Comparison of ENCODE assay signal across 28 mouse cellular contexts in the genomic region with DNA sequence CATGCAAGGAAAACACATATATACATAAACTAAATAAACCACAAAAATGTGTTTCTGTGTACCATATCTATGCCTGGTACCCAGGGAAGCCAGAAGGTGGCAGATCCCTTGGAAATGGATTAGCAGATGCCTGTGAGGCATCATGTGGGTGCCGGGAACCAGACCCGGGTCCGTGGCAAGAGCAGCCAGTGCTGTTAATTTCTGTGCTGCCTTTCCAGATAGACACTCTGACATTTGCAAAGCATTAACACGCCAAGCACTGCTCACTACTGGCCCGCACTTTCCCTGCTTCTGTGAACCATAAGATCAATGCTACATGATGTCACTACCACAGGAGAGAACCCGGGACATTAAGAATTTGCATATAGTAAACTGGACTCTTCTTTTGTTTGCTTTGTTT.
"Had no signal": no experiment of that assay in that cellular context is flagged by ENCODE, and none has a peak within 500 bp of the region (broad histone marks: within the 10 kb centered on the region; RNA-seq: fewer than 3 reads in every experiment).

No protein-coding gene starts in this region.

- DNase-seq: cerebellum, adult 2 months; cerebellum, adult 8-10 months; cerebellum, adult 9-10 months; cerebellum, adult 9-11 months; cerebellum, postnatal 10 days; cerebellum, postnatal 14 days; cerebellum, postnatal 25 days; cerebellum, postnatal 36 days; embryo, embryonic 11 days; forebrain, postnatal 0 days; gastrocnemius, adult 2 months; gastrocnemius, postnatal 10 days; gastrocnemius, postnatal 14 days; gastrocnemius, postnatal 25 days; gastrocnemius, postnatal 36 days; heart, adult 18-20 months; heart, adult 2 months had no signal

- H3K9ac ChIP-seq: embryonic facial prominence, embryonic 12.5 days; embryonic facial prominence, embryonic 13.5 days; embryonic facial prominence, embryonic 15.5 days; forebrain, embryonic 12.5 days; forebrain, embryonic 13.5 days; forebrain, embryonic 15.5 days; forebrain, postnatal 0 days had no signal

- H3K36me3 ChIP-seq: embryonic facial prominence, embryonic 13.5 days; embryonic facial prominence, embryonic 15.5 days had no signal

- H3K27ac ChIP-seq: embryonic facial prominence, embryonic 10.5 days; embryonic facial prominence, embryonic 12.5 days; embryonic facial prominence, embryonic 13.5 days; embryonic facial prominence, embryonic 15.5 days; forebrain, embryonic 10.5 days; forebrain, embryonic 12.5 days; forebrain, embryonic 13.5 days; forebrain, embryonic 15.5 days; gastrocnemius, adult 2 months; heart, adult 2 months had no signal

- H3K4me3 ChIP-seq: embryonic facial prominence, embryonic 10.5 days; embryonic facial prominence, embryonic 12.5 days; embryonic facial prominence, embryonic 13.5 days; embryonic facial prominence, embryonic 15.5 days; erythroblast, embryonic 14.5 days; forebrain, embryonic 10.5 days; forebrain, embryonic 12.5 days; forebrain, embryonic 13.5 days; forebrain, embryonic 15.5 days; gastrocnemius, adult 2 months; heart, adult 2 months had no signal

- H3K4me2 ChIP-seq: embryonic facial prominence, embryonic 12.5 days; embryonic facial prominence, embryonic 13.5 days; embryonic facial prominence, embryonic 15.5 days; forebrain, embryonic 12.5 days; forebrain, embryonic 13.5 days; forebrain, embryonic 15.5 days had no signal

- H3K4me1 ChIP-seq: embryonic facial prominence, embryonic 12.5 days; embryonic facial prominence, embryonic 15.5 days had no signal

- H3K9me3 ChIP-seq: embryonic facial prominence, embryonic 10.5 days; embryonic facial prominence, embryonic 12.5 days; embryonic facial prominence, embryonic 15.5 days; forebrain, embryonic 10.5 days; forebrain, embryonic 12.5 days; forebrain, embryonic 13.5 days; forebrain, embryonic 15.5 days had no signal

- ATAC-seq: forebrain, embryonic 13.5 days; forebrain, embryonic 14.5 days; forebrain, embryonic 15.5 days; forebrain, embryonic 16.5 days; forebrain, postnatal 0 days had no signal

- H3K27me3 ChIP-seq: embryonic facial prominence, embryonic 12.5 days; embryonic facial prominence, embryonic 13.5 days; embryonic facial prominence, embryonic 15.5 days; forebrain, embryonic 12.5 days; forebrain, embryonic 13.5 days; forebrain, embryonic 15.5 days had no signal
